Mouse (Mus musculus) left cerebral cortex, adult 8-10 months (tissue): ENCODE data around the gene Spata13. TPM values are rescaled to one million over a fixed set of nuclear protein-coding genes. Genes with fewer than 3 reads are reported as not detected.

ENCODE experiments used
- DNase-seq, 2 experiments: peaks; one replicate each; pipeline ENCODE4 v3.0.0; 2022; ENCODE audit warnings: low spot score in 2 of 2
- total RNA-seq, 4 experiments: library from RNA; stranded (reverse); gene quantifications; 2 replicates each; pipeline ENCODE4 v1.2.4; 2022

The Spata13 gene
- total RNA-seq, 4 experiments from 2014 or later: 28.4 to 33.8 (median 31.9) TPM

GRCm38 (mm10) chr14:60777485-60777919, 143.7 kb downstream of the Spata13 start:
- DNase-seq: no peak

- DNase-seq: no peak
Measured at GRCm38 (mm10) chr14:60779198-60779597, 145.4 kb downstream of the Spata13 start.

DNA sequence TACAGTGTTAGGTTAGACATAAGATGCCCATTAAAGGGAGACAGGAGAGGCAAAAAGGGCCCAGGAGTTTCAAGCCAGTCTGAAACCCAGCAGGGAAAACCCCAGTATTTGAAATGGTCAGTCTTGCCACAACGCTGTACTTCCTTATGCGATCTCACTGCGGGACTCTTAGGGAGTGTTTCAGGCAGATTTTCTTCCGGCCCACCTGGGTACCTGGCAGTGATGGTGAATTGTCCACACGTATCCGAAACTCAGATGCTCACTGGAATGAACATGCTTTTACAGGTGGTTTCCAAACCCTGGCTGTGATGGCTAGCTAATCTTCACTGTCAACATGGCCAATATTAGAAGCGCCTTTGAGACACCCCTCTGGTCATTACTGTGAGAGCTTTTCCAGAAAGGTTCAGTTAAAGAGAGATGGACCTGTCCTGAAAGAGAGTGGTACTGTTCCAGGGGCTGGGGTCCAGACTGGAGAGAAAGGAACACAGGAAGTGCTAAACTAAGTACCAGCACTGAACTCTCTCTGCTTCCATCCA, 148.4 kb downstream of the Spata13 start:
- no peak for DNase-seq

DNA sequence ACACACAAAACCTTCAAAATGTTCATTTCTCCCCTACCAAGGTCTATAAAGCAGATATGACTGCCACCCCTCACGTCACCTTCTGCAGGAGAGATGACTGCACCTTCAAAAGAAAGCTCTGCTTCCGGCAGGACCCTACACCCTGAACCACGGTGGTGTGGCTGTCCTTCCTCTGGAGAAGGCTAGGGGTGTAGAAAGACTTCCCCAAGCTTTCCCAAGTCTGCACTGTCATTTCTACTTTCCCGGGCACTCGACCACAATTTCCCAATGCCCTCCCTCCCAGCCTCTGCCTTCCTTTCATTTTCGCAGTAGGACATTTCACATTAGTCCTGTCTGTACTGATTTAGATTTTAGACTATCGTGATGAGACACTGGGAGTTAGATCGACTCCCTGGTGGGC, 149.4 kb downstream of the Spata13 start:
- DNase-seq: no peak

DNA sequence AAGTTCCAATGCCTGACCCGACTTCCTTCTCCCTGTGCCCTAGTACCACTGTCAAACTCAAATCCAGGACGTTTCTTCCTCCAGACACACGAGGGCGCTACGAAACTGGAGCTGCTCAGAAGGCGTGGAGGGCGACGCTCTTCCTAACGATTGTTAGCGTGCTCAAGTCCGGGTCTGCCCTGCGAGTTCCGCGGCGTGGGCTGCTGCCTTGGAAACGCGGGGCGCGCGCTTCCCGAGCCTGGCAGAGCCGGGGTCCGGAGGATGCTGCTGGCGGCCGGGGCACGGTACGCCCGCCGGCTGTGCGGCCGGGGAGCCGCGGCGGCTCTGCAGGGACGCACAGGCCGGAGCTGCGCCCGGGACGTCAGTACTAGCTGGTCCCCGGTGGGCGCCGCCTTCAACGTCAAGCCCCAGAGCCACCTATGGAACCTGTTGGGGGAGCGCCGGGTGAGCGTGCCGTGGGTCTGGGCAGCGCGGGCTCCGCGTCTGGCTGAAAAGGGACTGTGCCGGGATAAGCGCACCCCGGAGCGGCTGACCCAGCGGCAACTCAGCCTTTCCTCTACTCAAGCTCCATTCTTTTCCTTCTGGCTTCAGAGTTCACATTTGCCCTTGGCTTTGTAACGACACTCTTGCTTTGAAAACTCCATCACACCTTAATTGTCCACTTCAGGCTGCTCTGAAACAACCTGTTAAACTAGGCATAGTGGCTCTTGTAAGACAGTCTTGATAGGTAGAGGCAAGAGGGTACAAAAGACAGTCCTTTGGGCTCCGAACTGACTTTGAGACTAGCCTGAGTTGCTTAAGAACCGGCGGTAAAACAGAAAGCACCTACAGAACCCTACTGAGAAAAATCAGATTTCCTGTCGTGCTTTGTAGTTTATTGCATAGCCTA, 150.9 kb downstream of the Spata13 start, which contains the start of gene Mipep:
TSS of gene Mipep (plus strand) at position 147 of the 889 bp plus-strand sequence.
- peak; percentile 76 to 77 for DNase-seq

DNA sequence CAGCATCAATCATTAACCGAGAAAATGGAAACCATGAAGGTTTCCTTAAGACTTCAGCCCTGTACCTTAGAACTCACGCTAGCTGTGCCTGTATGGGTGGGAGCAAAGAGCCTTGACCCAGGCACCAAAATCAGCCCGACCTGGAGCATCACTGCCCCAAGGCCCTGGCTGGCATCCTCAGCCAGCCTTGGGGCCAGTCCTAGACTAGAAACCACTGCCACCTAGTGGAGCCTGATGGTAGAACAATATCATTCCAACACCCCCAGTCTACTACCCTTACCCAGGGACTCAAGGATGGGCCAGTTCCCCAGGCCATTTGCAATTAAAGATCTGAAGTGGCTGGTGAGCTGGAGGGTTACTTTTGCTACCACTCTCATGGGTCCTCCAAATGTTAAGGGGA, 156.3 kb downstream of the Spata13 start:
- DNase-seq: no peak

- no peak for DNase-seq
Measured at GRCm38 (mm10) chr14:60796600-60797322, 163.0 kb downstream of the Spata13 start.

DNA sequence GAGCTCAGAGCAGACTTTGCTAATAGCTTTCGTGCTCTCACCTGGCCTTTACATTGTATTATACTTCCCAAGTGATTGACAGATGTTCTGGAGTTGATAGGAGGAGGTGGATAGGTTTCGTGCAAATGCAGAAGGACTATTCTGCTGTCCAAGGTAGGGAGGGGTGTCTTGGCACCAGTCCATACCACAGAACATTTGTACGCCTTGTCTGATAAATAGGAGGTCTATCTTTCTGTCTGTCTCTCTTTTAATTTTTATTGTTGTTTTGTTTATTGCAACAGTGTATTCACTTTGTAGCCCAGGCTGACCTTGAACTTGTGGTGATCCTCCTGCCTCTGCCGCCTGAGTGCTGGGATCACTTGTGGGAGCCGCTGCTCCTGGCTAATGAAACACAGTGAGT, 163.8 kb downstream of the Spata13 start:
- DNase-seq: no peak

DNA sequence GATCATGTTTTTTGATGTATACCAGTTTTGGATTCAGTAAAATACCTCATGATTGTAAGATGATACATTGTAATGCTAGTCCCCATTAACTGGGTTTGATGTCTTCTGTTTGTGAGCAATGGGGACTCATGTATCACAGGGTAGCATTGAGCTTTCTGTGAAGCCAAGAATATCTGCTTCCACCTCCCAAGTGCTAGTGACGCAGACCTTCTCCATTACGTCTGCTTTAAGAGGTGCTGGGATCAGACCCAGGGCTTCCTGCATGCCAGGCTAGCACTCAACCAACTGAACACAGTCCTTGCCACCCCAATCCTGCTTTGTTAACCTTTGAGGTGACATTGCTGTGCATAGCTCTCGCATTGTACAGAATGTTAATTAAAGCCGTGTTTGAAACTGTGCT, 164.9 kb downstream of the Spata13 start:
- no peak for DNase-seq

- no peak for DNase-seq
Measured at GRCm38 (mm10) chr14:60799762-60800728, 166.2 kb downstream of the Spata13 start.

DNA sequence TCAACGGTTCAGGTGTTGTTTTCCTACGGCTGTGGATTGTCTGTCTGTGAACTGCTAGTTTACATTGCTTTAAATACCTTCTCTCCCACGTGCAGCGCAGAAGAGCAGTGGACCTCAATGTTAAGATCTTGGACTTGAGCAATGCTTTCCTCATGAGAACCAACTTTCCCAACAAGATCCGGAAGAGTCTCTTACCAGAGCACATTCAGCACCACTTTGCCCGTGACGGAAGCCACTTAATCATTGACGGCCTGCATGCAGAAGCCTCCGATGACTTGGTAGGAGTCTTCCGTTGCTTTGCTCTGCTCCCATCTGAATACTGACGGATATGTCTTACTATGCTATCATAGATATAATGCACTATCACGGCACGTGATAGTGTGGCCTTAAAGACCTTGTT, 168.2 kb downstream of the Spata13 start:
- no peak for DNase-seq

DNA sequence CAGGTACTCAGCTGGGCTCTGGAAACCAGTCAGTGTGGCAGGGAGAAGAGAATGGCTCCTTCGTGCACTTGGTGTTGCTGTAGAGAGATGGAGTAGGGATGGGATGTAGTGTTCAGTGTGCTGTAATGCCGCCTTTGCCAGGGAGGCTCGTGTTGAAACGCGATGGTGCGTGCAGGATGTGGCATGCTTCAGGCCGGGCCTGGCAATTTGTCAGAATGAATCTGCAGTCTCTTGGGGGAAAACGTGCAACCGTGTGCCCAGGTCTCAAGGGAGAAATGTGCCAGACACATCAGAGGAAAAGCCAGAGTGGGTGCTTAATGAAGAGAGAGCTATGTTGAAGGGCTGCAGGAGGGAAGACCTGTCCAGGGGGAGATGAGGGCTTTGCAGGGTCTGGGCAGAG, 171.2 kb downstream of the Spata13 start:
- no peak for DNase-seq

- no peak for DNase-seq
Measured at GRCm38 (mm10) chr14:60805871-60806270, 172.1 kb downstream of the Spata13 start.

DNA sequence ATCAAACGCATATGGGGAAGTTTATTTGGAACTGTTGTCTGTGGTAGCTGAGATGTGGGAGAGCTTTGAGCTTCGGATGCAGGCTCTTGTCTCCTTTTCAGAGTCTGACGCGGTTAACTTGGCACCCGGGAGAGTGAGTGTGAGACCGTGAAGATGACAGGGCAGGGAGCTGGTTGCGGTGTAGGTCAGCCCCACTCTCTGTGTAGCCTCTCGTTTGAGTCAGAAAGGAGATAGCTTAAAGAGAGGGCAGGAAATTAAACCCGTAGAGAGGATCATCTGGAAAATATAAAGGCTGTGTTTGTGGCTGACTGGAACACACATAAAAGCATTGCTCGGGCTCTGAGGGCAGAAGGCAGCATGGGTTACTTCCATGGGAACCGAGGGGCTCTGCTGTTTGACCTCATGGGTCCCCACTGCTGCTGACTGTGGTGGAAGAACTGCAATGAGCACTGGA, 173.1 kb downstream of the Spata13 start:
- no peak for DNase-seq

GRCm38 (mm10) chr14:60809881-60810280, 176.1 kb downstream of the Spata13 start:
- DNase-seq: no peak

- no peak for DNase-seq
Measured at GRCm38 (mm10) chr14:60811547-60811946, 177.7 kb downstream of the Spata13 start.

Other genes starting within 250 kb of the Spata13 start
- gene C1qtnf9, start 134.1 kb downstream of the Spata13 start, total RNA-seq: under 1 TPM in 3 of 4 experiments, not detected in 1; 0.19 to 0.37 (median 0.34) TPM
- 10 to 100 TPM; 25.3 to 27.7 (median 26.0) TPM for gene Mipep, start 150.6 kb downstream of the Spata13 start, total RNA-seq